9 mouse cellular contexts compared by ENCODE assay signal in the genomic region with DNA sequence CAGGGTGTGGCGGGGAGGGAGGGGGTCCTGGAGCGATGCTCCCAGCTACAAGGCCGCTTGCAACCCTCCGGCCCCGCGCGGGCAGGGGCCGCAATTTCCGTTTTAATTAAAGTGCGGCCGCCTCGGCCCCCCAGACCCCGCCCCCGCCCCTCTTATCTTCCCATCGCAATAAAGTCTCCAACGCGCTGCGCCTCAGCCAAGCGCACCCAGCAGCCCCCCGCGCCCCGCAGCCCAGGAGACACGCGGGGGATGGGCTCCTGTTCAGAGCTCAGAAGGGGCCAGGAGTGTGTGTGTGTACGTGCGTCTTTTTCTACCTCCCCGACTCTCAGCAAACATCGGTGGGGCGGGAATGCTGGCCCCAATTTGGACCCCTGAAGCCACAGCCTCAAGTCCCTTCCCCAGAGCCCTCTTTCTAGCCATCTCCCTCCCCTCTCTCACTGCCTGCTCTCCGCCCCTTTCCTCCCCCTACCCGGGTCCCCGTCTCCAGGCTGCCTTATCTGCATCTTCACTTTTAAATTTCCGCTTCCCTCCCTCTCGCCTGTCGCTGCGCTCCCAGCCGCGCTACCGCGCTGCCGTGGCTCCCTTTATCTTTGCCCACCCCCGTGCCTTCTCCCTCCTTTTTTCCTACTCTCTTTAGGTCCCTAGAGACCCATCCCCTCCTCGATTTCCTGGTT. TPM values are rescaled to one million over a fixed set of nuclear protein-coding genes. Genes with fewer than 3 reads are reported as not detected.
DNase-seq lines count a peak whose midpoint lies in the region; ATAC-seq and TF ChIP-seq lines count a peak whose summit lies in the region.
"Had no signal": no experiment of that assay in that cellular context is flagged by ENCODE, and none has a peak within 500 bp of the region (broad histone marks: within the 10 kb centered on the region; RNA-seq: fewer than 3 reads in every experiment).

TSS of gene Fev (minus strand) at position 51 of the 674 bp plus-strand sequence.

- peak; percentile 66; the same call in 1 of the 2 replicates for ATAC-seq in heart, embryonic 12.5 days (ENCODE audit: insufficient number of reproducible peaks, low FRiP score)
- ATAC-seq in hindbrain, postnatal 0 days, result no peak
- ATAC-seq in midbrain, embryonic 16.5 days, result 0 out of 2 replicates have a peak, but pooled peaks have one; percentile 12

- H3K27ac ChIP-seq in heart, embryonic 12.5 days (ENCODE audit: poor library complexity, severe bottlenecking), result peak within 1 kb of the TSS; percentile 34
- H3K27ac ChIP-seq in hindbrain, postnatal 0 days, result no peak within 1 kb of the TSS
- no peak within 1 kb of the TSS for H3K27ac ChIP-seq in midbrain, embryonic 16.5 days (ENCODE audit: low read length)

- peaks cover 84% of the 10 kb centered on the region for H3K27me3 ChIP-seq in heart, embryonic 12.5 days (replicated peaks)
- H3K27me3 ChIP-seq in hindbrain, postnatal 0 days (ENCODE audit: insufficient read depth, low read length), result peaks cover 83% of the 10 kb centered on the region
- H3K27me3 ChIP-seq in midbrain, embryonic 16.5 days (ENCODE audit: control insufficient read depth, insufficient read depth, low read depth, low read length), result peaks cover 72% of the 10 kb centered on the region

- WGBS in heart, embryonic 12.5 days, result under 1% methylated on average over 37 of the region's 43 CpGs
- WGBS in hindbrain, postnatal 0 days, result under 1% methylated on average over 37 of the region's 43 CpGs
- WGBS in midbrain, embryonic 16.5 days, result under 1% methylated on average over 36 of the region's 43 CpGs

- no peak for TF ChIP-seq CTCF in hindbrain, postnatal 0 days (IDR thresholded peaks at IDR 0.05; ENCODE audit: low read depth)

- H3K9me3 ChIP-seq in heart, embryonic 12.5 days (replicated peaks), result no peaks in the 10 kb centered on the region
- no peaks in the 10 kb centered on the region for H3K9me3 ChIP-seq in hindbrain, postnatal 0 days (ENCODE audit: low read length)
- H3K9me3 ChIP-seq in midbrain, embryonic 16.5 days (replicated peaks; ENCODE audit: control insufficient read depth, low read length, poor library complexity, severe bottlenecking), result no peaks in the 10 kb centered on the region

- peak within 1 kb of the TSS; percentile 76 for H3K4me2 ChIP-seq in heart, embryonic 12.5 days
- H3K4me2 ChIP-seq in hindbrain, postnatal 0 days (ENCODE audit: low read depth, low read length), result peak within 1 kb of the TSS; percentile 44
- H3K4me2 ChIP-seq in midbrain, embryonic 16.5 days (ENCODE audit: low read length), result peak within 1 kb of the TSS; percentile 41

- no peak for DNase-seq in heart, postnatal 25 days (ENCODE audit: low spot score)
- peak; percentile 17 for DNase-seq in embryo, embryonic 11 days
- no peak for DNase-seq in hindbrain, postnatal 0 days (ENCODE audit: low spot score)
- DNase-seq in cerebellum, postnatal 14 days, result no peak
- DNase-seq in urinary bladder, adult 2 months (ENCODE audit: low spot score), result no peak
- no peak for DNase-seq in spleen, adult 12 weeks (ENCODE audit: low spot score)
- DNase-seq: lung, postnatal 4 days had no signal

- peak within 1 kb of the TSS; percentile 53 for H3K4me3 ChIP-seq in heart, embryonic 12.5 days
- H3K4me3 ChIP-seq in hindbrain, postnatal 0 days (ENCODE audit: low read length), result peak within 1 kb of the TSS; percentile 21
- peak within 1 kb of the TSS; percentile 9 for H3K4me3 ChIP-seq in midbrain, embryonic 16.5 days (ENCODE audit: low read depth, low read length)

- H3K9ac ChIP-seq in heart, embryonic 12.5 days, result peak within 1 kb of the TSS; percentile 68
- no peak within 1 kb of the TSS for H3K9ac ChIP-seq in hindbrain, postnatal 0 days (replicated peaks; ENCODE audit: low read length)
- H3K9ac ChIP-seq in midbrain, embryonic 16.5 days (ENCODE audit: low read depth, low read length), result 0 out of 2 replicates have a peak within 1 kb of the TSS, but pooled peaks have one; percentile 15

- no peaks in the 10 kb centered on the region for H3K36me3 ChIP-seq in heart, embryonic 12.5 days
- H3K36me3 ChIP-seq in hindbrain, postnatal 0 days (ENCODE audit: insufficient read depth, low read length), result no peaks in the 10 kb centered on the region
- no peaks in the 10 kb centered on the region for H3K36me3 ChIP-seq in midbrain, embryonic 16.5 days (ENCODE audit: control insufficient read depth, insufficient read depth, low read length)

- intact Hi-C loops in heart, postnatal 25 days (cut with DNase I), result no loop called here

- peaks cover 34% of the 10 kb centered on the region for H3K4me1 ChIP-seq in heart, embryonic 12.5 days (replicated peaks)
- H3K4me1 ChIP-seq in hindbrain, postnatal 0 days (ENCODE audit: insufficient read depth, low read length), result peaks cover 7% of the 10 kb centered on the region; the same call in 1 of the 2 replicates
- peaks cover 30% of the 10 kb centered on the region for H3K4me1 ChIP-seq in midbrain, embryonic 16.5 days (ENCODE audit: control insufficient read depth, insufficient read depth, low read length)

RNA-seq across cellular contexts. Expression of gene Fev, which starts in this region (rescaled TPM):
- 3.9 and 4.0 TPM in 2 replicates for polyA plus RNA-seq in heart, embryonic 12.5 days (2016; fragmentation: Nextera tagmentation; extraction: Ambion mirVana)
- not detected for total RNA-seq in heart, postnatal 25 days (2021)
- 0.16 and 1.1 TPM in 2 replicates for total RNA-seq in hindbrain, postnatal 0 days (2014; rRNA removed)
- 4.2 and 5.9 TPM in 2 replicates for polyA plus RNA-seq in hindbrain, postnatal 0 days (2015; fragmentation: Nextera tagmentation; extraction: Ambion mirVana)
- 1.6 and 2.9 TPM in 2 replicates for polyA plus RNA-seq in midbrain, embryonic 16.5 days (2015; fragmentation: Nextera tagmentation; extraction: Ambion mirVana)
- polyA plus RNA-seq in urinary bladder, adult 2 months (2012; rRNA removed), result not detected in 2 replicates
